Mouse (Mus musculus) limb, embryonic 10.5 days (tissue): ENCODE measurements around the gene Gm11444. TPM values are rescaled to one million over a fixed set of nuclear protein-coding genes. Genes with fewer than 3 reads are reported as not detected.

ENCODE experiments used
- DNase-seq: peaks from one replicate; pipeline ENCODE4 v3.0.0-alpha.2; 2017; ENCODE audit warnings: low spot score
- H3K27ac ChIP-seq: fragments of 300-500 bp; sonication (generic); 2 replicates; pipeline ENCODE4 v1.5.1; 2016; ENCODE audit warnings: mild to moderate bottlenecking
- H3K27me3 ChIP-seq: fragments of 300-500 bp; sonication (generic); 2 replicates; pipeline ENCODE4 v1.6.1; 2016; ENCODE audit warnings: low read depth, mild to moderate bottlenecking; ENCODE audit not compliant: poor library complexity, severe bottlenecking
- H3K36me3 ChIP-seq: fragments of 300-500 bp; sonication (generic); 2 replicates; pipeline ENCODE4 v1.6.1; 2016; ENCODE audit warnings: mild to moderate bottlenecking, moderate library complexity
- H3K4me1 ChIP-seq: fragments of 300-500 bp; sonication (generic); 2 replicates; pipeline ENCODE4 v1.6.1; 2016
- H3K4me3 ChIP-seq: fragments of 300-500 bp; sonication (generic); 2 replicates; pipeline ENCODE4 v1.5.1; 2016; ENCODE audit warnings: mild to moderate bottlenecking, moderate library complexity
- H3K9me3 ChIP-seq: fragments of 300-500 bp; sonication (generic); replicated peaks from 2 replicates; pipeline ENCODE4 v1.6.1; 2016; ENCODE audit warnings: mild to moderate bottlenecking
- WGBS: fragments of 180-500 bp; shearing (Covaris S2); methylation state at CpG from one replicate; pipeline ENCODE4 v1.1.7; 2016; 5-methylcytosine and 5-hydroxymethylcytosine counted together
- polyA plus RNA-seq: library from polyadenylated mRNA; unstranded; fragments of >200 nt; fragmentation: Nextera tagmentation; extraction: Ambion mirVana; gene quantifications from 2 replicates; pipeline ENCODE4 v1.2.1, GENCODE M21; 2016

Gene Gm11444
- polyA plus RNA-seq, 1 experiment from 2014 or later: not detected

GRCm38 (mm10) chr11:85814678-85815077, 35.5 kb downstream of the Gm11444 start:
- peaks cover 67% of the 10 kb centered on the region for H3K27me3 ChIP-seq
- no peaks in the 10 kb centered on the region for H3K36me3 ChIP-seq
- H3K4me1 ChIP-seq: peaks cover 87% of the 10 kb centered on the region
- H3K9me3 ChIP-seq: no peaks in the 10 kb centered on the region
- DNase-seq: no peak
- H3K27ac ChIP-seq: 0 out of 2 replicates have a peak overlapping the region, but pooled peaks have one; percentile 51
- H3K4me3 ChIP-seq: no peak overlapping the region
- WGBS: 30% methylated on average over 4 of the region's 4 CpGs

- no peak overlapping the region for H3K27ac ChIP-seq
- H3K9me3 ChIP-seq: no peaks in the 10 kb centered on the region
- 91% methylated on average over 12 of the region's 12 CpGs for WGBS
- no peak for DNase-seq
- peaks cover 51% of the 10 kb centered on the region for H3K27me3 ChIP-seq
- H3K36me3 ChIP-seq: no peaks in the 10 kb centered on the region
- H3K4me3 ChIP-seq: no peak overlapping the region
- peaks cover 67% of the 10 kb centered on the region for H3K4me1 ChIP-seq
Observed at GRCm38 (mm10) chr11:85812201-85812966, 37.7 kb downstream of the Gm11444 start.

- WGBS: 94% methylated on average over 5 of the region's 5 CpGs
- Histone ChIP-seq H3K9me3 (no peaks in the 10 kb centered on the region), H3K27ac (no peak overlapping the region), H3K4me1 (peaks cover 60% of the 10 kb centered on the region), H3K27me3 (peaks cover 51% of the 10 kb centered on the region), H3K36me3 (no peaks in the 10 kb centered on the region), H3K4me3 (no peak overlapping the region)
- DNase-seq: no peak
Observed at GRCm38 (mm10) chr11:85811676-85812075, 38.5 kb downstream of the Gm11444 start.

- WGBS: 82% methylated on average over 4 of the region's 4 CpGs
- Histone ChIP-seq H3K9me3 (no peaks in the 10 kb centered on the region), H3K27me3 (peaks cover 52% of the 10 kb centered on the region), H3K4me3 (no peak overlapping the region), H3K36me3 (no peaks in the 10 kb centered on the region), H3K27ac (no peak overlapping the region), H3K4me1 (peaks cover 56% of the 10 kb centered on the region)
- no peak for DNase-seq
Observed at GRCm38 (mm10) chr11:85811229-85811628, 38.9 kb downstream of the Gm11444 start.

- Histone ChIP-seq H3K36me3 (no peaks in the 10 kb centered on the region), H3K4me3 (no peak overlapping the region), H3K9me3 (no peaks in the 10 kb centered on the region), H3K27me3 (peaks cover 64% of the 10 kb centered on the region), H3K4me1 (peaks cover 24% of the 10 kb centered on the region), H3K27ac (no peak overlapping the region)
- DNase-seq: no peak
- 82% methylated on average over 11 of the region's 11 CpGs for WGBS
Observed at GRCm38 (mm10) chr11:85807353-85807752, 42.8 kb downstream of the Gm11444 start.

GRCm38 (mm10) chr11:85805779-85806178, 44.4 kb downstream of the Gm11444 start:
- Histone ChIP-seq H3K36me3 (no peaks in the 10 kb centered on the region), H3K27me3 (peaks cover 64% of the 10 kb centered on the region), H3K4me1 (peaks cover 19% of the 10 kb centered on the region), H3K27ac (no peak overlapping the region), H3K4me3 (no peak overlapping the region), H3K9me3 (no peaks in the 10 kb centered on the region)
- WGBS: 82% methylated on average over 1 of the region's 1 CpGs
- no peak for DNase-seq

GRCm38 (mm10) chr11:85804048-85804447, 46.1 kb downstream of the Gm11444 start:
- Histone ChIP-seq H3K4me3 (no peak overlapping the region), H3K9me3 (no peaks in the 10 kb centered on the region), H3K27ac (0 out of 2 replicates have a peak overlapping the region, but pooled peaks have one; percentile 33), H3K36me3 (no peaks in the 10 kb centered on the region), H3K4me1 (peaks cover 28% of the 10 kb centered on the region), H3K27me3 (peaks cover 66% of the 10 kb centered on the region)
- 73% methylated on average over 5 of the region's 5 CpGs for WGBS
- no peak for DNase-seq

- Histone ChIP-seq H3K36me3 (no peaks in the 10 kb centered on the region), H3K4me3 (no peak overlapping the region), H3K9me3 (no peaks in the 10 kb centered on the region), H3K27me3 (peaks cover 92% of the 10 kb centered on the region), H3K4me1 (peaks cover 24% of the 10 kb centered on the region), H3K27ac (0 out of 2 replicates have a peak overlapping the region, but pooled peaks have one; percentile 17)
- DNase-seq: no peak
- 42% methylated on average over 11 of the region's 11 CpGs for WGBS
Observed at GRCm38 (mm10) chr11:85800380-85800779, 49.8 kb downstream of the Gm11444 start.

GRCm38 (mm10) chr11:85799856-85800255, 50.3 kb downstream of the Gm11444 start:
- Histone ChIP-seq H3K27me3 (peaks cover 91% of the 10 kb centered on the region), H3K36me3 (no peaks in the 10 kb centered on the region), H3K4me3 (no peak overlapping the region), H3K9me3 (no peaks in the 10 kb centered on the region), H3K4me1 (peaks cover 24% of the 10 kb centered on the region), H3K27ac (no peak overlapping the region)
- peak; percentile 71 for DNase-seq
- WGBS: 8% methylated on average over 19 of the region's 19 CpGs

GRCm38 (mm10) chr11:85799456-85799855, 50.7 kb downstream of the Gm11444 start:
- Histone ChIP-seq H3K27ac (no peak overlapping the region), H3K9me3 (no peaks in the 10 kb centered on the region), H3K36me3 (no peaks in the 10 kb centered on the region), H3K27me3 (peaks cover 91% of the 10 kb centered on the region), H3K4me1 (peaks cover 24% of the 10 kb centered on the region), H3K4me3 (no peak overlapping the region)
- no peak for DNase-seq
- WGBS: 15% methylated on average over 4 of the region's 4 CpGs

Other genes with a start within 250 kb of the Gm11444 start
- 4.0 and 5.3 TPM in 2 replicates for gene Tbx2, start 17.8 kb downstream of the Gm11444 start, polyA plus RNA-seq
- gene Tbx4, start 36.1 kb upstream of the Gm11444 start, polyA plus RNA-seq: 23.5 and 49.0 TPM in 2 replicates